Mouse (Mus musculus): ENCODE data around the gene Mkrn2.

GRCm38 (mm10) chr6:115577407-115577806 lies 24.3 kb upstream of the Mkrn2 start:
- TF ChIP-seq CTCF (IDR thresholded peaks at IDR 0.05; ENCODE audit: low read depth): no peak
- TF ChIP-seq EP300 (IDR thresholded peaks at IDR 0.05; ENCODE audit: low read depth): no peak

Measured in liver, postnatal 0 days (tissue).